Mouse (Mus musculus): ENCODE measurements at regions not wholly inside any gene's neighbourhood (a gene's known extent, or its start where the extent isn't known, plus 50 kb on each side); places are given as distances from the start of the nearest gene placed in this dataset.

- TF ChIP-seq CTCF (IDR thresholded peaks at IDR 0.05; ENCODE audit: extremely low read depth, insufficient read depth, insufficient read length, insufficient replicate concordance) (no peak), POLR2A (IDR thresholded peaks at IDR 0.05; ENCODE audit: low read depth, low read length) (no peak)
Observed at GRCm38 (mm10) chr12:79959540-79960305, 153.1 kb downstream of the Zfp36l1 start.
